Mouse (Mus musculus) olfactory bulb, adult 2 months (tissue): ENCODE data around the gene Pif1.

Source experiments
- CTCF ChIP-seq: fragments of 200-500 bp; IDR thresholded peaks from 2 replicates; pipeline ENCODE4 v1.5.1; 2012; ENCODE audit warnings: low read depth, mild to moderate bottlenecking, low read length, moderate library complexity; ENCODE audit not compliant: insufficient read depth
- POLR2A ChIP-seq: fragments of 200-500 bp; IDR thresholded peaks from 2 replicates; pipeline ENCODE4 v1.6.1; 2012; ENCODE audit warnings: mild to moderate bottlenecking, low read depth, low read length, moderate library complexity; ENCODE audit not compliant: insufficient read depth

DNA sequence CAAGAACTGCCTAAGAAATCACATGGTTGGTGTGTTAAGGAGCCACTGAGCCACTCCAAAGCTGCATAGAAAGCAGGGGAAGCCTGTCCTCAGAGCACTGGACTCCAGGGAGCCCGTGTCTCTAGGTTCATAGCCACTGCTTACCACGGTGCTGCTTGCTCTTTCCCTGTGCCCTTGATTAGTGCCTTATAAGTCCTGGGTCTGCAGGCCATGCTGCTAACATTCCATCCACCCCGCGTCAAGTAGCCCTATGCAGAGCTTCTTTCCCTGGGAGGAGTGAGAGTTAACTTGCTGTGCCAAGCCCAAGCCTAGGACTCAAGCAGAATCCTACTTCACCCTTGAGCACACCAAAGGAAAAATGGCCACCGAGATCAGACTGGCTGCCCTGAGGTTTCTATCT, 52.1 kb downstream of the Pif1 start:
- no peak for TF ChIP-seq CTCF
- no peak for TF ChIP-seq POLR2A
